Mouse (Mus musculus): ENCODE data around the gene Rin3.

DNA sequence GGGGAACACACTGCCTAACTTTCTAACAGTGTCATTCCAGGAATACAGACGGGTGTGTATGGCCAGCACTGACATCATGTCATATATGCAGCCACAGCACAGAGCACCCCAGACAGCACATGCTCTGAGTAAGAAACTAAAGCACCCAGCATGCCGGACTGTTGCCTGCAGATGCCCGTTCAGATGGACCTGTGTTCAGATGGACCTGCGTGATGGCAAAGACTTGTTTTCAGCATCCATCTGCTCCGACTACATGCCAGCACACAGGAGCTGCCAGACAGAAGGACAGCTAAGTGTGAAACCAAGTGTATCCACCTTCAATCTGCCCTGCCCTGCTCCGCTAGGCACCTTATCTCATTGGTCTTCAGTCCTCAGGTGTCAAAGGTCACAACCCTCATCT is 131.8 kb downstream of the Rin3 start:
- TF ChIP-seq CTCF (IDR thresholded peaks at IDR 0.05): no peak
- TF ChIP-seq EP300 (IDR thresholded peaks at IDR 0.05): no peak

All from lung, postnatal 0 days (tissue).